Mouse (Mus musculus): ENCODE results near the gene Map4. TPM values are rescaled to one million over a fixed set of nuclear protein-coding genes. Genes with fewer than 3 reads are reported as not detected.

Gene Map4
- polyA plus RNA-seq, 1 experiment from 2014 or later = 77.6 TPM

DNA sequence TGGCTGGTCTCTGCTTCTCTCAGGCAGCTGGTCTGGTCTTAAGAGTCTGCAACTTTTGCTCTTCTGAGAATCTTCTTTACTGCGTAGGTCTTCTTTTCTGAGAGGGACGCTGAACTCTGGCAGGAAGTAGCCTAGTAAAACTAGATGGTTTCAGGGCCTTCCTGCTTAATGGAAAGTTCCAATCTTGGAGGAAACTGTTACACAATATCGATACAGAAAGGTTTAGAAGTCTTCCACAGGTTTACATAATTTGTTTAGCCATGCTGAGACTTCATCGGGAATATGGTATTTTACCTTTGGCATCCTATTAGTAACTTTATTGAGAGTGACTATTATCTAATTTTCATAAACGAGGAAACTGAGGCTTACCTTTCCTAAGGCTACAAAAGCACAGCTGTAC, 1.2 kb upstream of the Map4 start:
- no peak for ATAC-seq (replicated peaks; ENCODE audit: insufficient number of reproducible peaks, insufficient read depth, low FRiP score, low read depth)
- H3K9me3 ChIP-seq (replicated peaks) = no peaks in the 10 kb centered on the region
- H3K27me3 ChIP-seq = no peaks in the 10 kb centered on the region
- H3K36me3 ChIP-seq = no peaks in the 10 kb centered on the region
- H3K4me3 ChIP-seq = no peak overlapping the region
- no peak overlapping the region for H3K4me2 ChIP-seq
- peaks cover 20% of the 10 kb centered on the region for H3K4me1 ChIP-seq (replicated peaks)
- WGBS = 87% methylated on average over 5 of the region's 5 CpGs
- no peak overlapping the region for H3K9ac ChIP-seq
- H3K27ac ChIP-seq = no peak overlapping the region

DNA sequence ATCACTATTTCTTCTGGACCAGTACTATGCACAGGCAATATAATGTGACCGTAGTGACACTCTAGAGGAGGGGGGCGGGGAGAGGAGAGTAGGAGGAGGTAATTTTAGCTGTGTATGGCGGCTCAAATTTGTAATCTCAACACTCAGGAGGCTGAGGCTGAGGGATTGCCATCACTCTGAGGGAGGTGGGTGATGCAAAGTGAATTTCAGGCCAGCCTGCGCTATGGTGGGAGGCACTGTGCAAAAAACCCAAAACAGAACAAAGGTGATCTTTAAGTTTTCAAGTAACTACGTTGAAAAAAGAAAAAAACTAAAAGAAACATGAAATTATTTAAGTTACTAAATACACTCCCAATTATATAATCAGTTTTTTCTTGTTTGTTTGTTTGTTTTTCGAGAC, 508 bp upstream of the Map4 start:
- 59% methylated on average over 6 of the region's 6 CpGs for WGBS
- no peak for ATAC-seq (replicated peaks; ENCODE audit: insufficient number of reproducible peaks, insufficient read depth, low FRiP score, low read depth)
- peak overlapping the region; percentile 77 for H3K4me3 ChIP-seq

DNA sequence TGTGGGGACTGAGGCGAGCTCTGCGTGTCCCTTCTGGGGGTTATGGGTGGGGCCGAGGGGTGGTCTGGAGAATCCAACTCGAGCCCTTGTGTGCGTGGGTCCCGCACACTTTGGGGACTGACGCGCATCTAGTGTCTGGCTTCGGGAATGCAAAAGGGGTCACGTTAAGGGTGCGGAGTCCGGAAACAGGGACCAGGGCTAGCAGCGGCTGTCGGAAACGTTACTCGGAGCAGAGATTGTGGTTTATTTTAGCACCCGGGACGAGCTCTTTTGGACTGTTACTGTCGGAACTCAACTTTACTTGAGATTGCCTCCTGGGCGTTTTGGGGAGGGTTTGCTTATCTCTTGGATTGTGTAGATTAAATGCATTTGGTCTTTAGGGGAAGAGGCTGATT, 1.1 kb downstream of the Map4 start:
- Histone ChIP-seq H3K27me3 (no peaks in the 10 kb centered on the region), H3K4me3 (peak overlapping the region; percentile 77), H3K9me3 (replicated peaks) (no peaks in the 10 kb centered on the region), H3K9ac (peak overlapping the region; percentile 93), H3K4me2 (peak overlapping the region; percentile 77), H3K27ac (peak overlapping the region; percentile 99), H3K4me1 (replicated peaks) (peaks cover 20% of the 10 kb centered on the region), H3K36me3 (no peaks in the 10 kb centered on the region)
- ATAC-seq (replicated peaks; ENCODE audit: insufficient number of reproducible peaks, insufficient read depth, low FRiP score, low read depth) = no peak
- WGBS = under 1% methylated on average over 20 of the region's 20 CpGs

More for the DNA sequence above, 508 bp upstream of the Map4 start:
- no peaks in the 10 kb centered on the region for H3K9me3 ChIP-seq (replicated peaks)
- H3K4me2 ChIP-seq = peak overlapping the region; percentile 77
- no peaks in the 10 kb centered on the region for H3K27me3 ChIP-seq
- H3K27ac ChIP-seq = peak overlapping the region; percentile 99
- H3K36me3 ChIP-seq = no peaks in the 10 kb centered on the region
- peak overlapping the region; percentile 93; the same call in 1 of the 2 replicates for H3K9ac ChIP-seq
- H3K4me1 ChIP-seq (replicated peaks) = peaks cover 20% of the 10 kb centered on the region

DNA sequence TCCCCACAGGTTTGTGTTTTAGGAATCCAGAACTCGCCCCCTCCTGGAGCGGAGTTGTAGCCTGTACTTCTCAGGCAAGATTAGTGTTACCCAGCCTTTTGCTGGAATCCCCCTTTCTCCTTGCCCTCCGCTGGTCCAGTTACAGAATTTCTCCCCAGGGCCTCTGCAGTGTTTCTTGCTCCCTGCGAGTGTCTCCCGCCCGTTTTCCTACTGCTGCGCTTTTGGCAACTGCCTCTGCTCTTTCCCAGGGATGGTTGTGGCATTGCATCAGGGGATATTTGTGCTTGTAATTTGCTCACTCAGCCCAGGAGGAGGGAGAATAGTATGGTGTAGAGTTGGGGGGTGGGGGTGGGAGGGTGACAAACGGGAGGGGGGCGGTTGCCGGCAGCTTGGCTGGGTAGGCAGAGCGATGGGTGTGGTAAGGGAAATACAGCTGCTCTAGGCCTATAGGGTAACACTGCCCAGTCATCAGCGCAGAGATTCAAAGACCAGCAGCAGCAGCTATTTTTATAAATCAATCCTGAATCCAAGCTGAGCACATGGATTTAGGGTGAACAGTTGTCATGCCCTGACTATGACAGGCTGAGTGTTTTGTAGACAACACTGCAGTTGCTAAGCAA, 1.6 kb downstream of the Map4 start:
- peak overlapping the region; percentile 77 for H3K4me2 ChIP-seq
- no peaks in the 10 kb centered on the region for H3K36me3 ChIP-seq
- H3K27me3 ChIP-seq = no peaks in the 10 kb centered on the region
- H3K9me3 ChIP-seq (replicated peaks) = no peaks in the 10 kb centered on the region
- peak overlapping the region; percentile 93 for H3K9ac ChIP-seq
- H3K4me3 ChIP-seq = peak overlapping the region; percentile 77
- WGBS = under 1% methylated on average over 12 of the region's 12 CpGs
- ATAC-seq (replicated peaks; ENCODE audit: insufficient number of reproducible peaks, insufficient read depth, low FRiP score, low read depth) = peak; percentile 8
- H3K4me1 ChIP-seq (replicated peaks) = peaks cover 20% of the 10 kb centered on the region
- peak overlapping the region; percentile 99 for H3K27ac ChIP-seq

DNA sequence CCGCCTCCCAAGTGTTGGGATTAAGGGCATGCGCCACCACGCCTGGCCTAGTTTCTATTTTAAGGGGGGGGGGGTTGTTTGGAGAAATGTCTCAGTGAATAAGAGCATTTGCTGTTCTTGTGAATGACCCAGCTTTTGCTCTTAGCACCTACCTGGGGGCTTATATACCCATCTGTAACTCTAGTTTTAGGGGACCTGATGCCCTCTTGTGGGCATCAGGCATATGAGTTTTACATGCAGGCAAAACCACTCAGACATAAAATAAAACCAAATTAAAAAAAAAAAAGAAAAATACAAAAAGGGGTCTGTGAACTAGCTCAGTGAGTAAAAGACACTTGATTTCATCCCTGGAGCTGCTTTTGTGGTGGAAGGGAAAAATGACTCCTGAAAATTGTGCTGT, 8.1 kb downstream of the Map4 start:
- H3K4me3 ChIP-seq = no peak overlapping the region
- no peaks in the 10 kb centered on the region for H3K9me3 ChIP-seq (replicated peaks)
- H3K9ac ChIP-seq = no peak overlapping the region
- ATAC-seq (replicated peaks; ENCODE audit: insufficient number of reproducible peaks, insufficient read depth, low FRiP score, low read depth) = no peak
- no peak overlapping the region for H3K4me2 ChIP-seq
- H3K27ac ChIP-seq = no peak overlapping the region
- no peaks in the 10 kb centered on the region for H3K27me3 ChIP-seq
- H3K36me3 ChIP-seq = no peaks in the 10 kb centered on the region
- peaks cover 15% of the 10 kb centered on the region; the same call in 1 of the 2 replicates for H3K4me1 ChIP-seq (replicated peaks)
- 93% methylated on average over 3 of the region's 3 CpGs for WGBS

DNA sequence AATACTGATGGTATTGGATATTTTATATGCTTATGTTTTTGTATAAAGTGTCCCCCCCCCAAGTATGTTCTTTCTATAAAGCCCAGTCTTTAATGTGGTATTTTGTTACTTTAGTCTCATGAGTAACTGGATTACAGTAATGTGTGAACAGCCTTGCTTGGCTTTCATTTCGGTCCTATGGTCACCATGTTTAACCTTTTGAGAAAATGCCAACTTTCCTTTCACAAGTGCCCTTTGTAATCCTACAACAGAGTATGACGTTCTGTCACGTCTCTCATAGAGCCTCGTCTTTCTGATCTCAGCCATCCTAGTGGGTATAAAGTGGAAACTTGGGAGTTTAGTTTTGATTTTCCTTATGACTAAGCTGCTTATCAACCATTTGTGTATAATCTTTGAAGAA, 11.5 kb downstream of the Map4 start:
- H3K27me3 ChIP-seq = no peaks in the 10 kb centered on the region
- ATAC-seq (replicated peaks; ENCODE audit: insufficient number of reproducible peaks, insufficient read depth, low FRiP score, low read depth) = no peak
- H3K4me2 ChIP-seq = no peak overlapping the region
- WGBS = 63% methylated on average over 4 of the region's 4 CpGs
- no peak overlapping the region for H3K9ac ChIP-seq
- no peak overlapping the region for H3K27ac ChIP-seq
- no peaks in the 10 kb centered on the region for H3K9me3 ChIP-seq (replicated peaks)
- H3K4me3 ChIP-seq = no peak overlapping the region
- H3K36me3 ChIP-seq = no peaks in the 10 kb centered on the region
- H3K4me1 ChIP-seq (replicated peaks) = peaks cover 16% of the 10 kb centered on the region; the same call in 1 of the 2 replicates

DNA sequence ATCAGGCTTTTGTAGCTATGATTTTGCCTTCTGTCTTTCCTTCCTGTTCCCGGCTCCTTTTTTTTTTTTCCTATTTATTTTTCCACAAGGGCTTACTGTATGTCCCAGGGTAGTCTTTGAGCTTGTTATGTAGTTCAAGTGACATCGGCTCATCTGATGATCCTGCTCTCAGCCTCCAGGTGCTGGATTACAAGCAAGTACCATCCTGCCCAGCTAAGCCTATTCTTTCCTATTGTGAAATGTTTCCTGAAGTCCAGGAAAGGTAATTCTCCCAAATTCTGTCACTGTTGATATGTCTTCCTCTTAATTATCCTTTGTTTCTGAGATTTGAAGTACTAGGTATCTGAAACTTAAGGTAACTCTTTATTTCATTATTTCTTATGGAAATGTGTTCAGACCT, 13.5 kb downstream of the Map4 start:
- Histone ChIP-seq H3K4me1 (replicated peaks) (peaks cover 23% of the 10 kb centered on the region), H3K9me3 (replicated peaks) (no peaks in the 10 kb centered on the region), H3K4me3 (no peak overlapping the region), H3K27me3 (no peaks in the 10 kb centered on the region), H3K9ac (no peak overlapping the region), H3K27ac (no peak overlapping the region), H3K36me3 (no peaks in the 10 kb centered on the region), H3K4me2 (no peak overlapping the region)
- 81% methylated on average over 2 of the region's 2 CpGs for WGBS
- no peak for ATAC-seq (replicated peaks; ENCODE audit: insufficient number of reproducible peaks, insufficient read depth, low FRiP score, low read depth)

DNA sequence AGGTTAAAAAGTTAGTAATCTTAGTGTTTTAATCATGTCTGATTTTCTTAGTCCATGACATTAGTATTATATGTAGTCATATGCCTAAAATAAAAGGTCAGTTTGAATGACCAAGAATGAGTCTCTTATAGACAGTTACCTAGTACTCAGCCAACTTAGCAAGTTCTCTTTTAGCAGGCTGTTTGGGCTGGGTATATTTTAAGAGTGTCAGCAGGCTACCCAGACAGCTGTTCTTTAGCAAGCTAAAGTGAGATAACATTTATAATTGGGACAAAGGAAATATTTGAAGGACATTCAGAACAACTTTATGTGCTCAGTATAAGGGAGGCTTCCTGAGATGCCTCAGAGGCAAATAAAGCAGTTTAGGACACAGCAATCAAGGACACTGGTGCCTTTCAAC, 17.3 kb downstream of the Map4 start:
- H3K27me3 ChIP-seq = no peaks in the 10 kb centered on the region
- H3K9ac ChIP-seq = no peak overlapping the region
- H3K9me3 ChIP-seq (replicated peaks) = no peaks in the 10 kb centered on the region; the same call in 1 of the 2 replicates
- H3K4me2 ChIP-seq = 0 out of 2 replicates have a peak overlapping the region, but pooled peaks have one; percentile 1
- H3K36me3 ChIP-seq = no peaks in the 10 kb centered on the region
- ATAC-seq (replicated peaks; ENCODE audit: insufficient number of reproducible peaks, insufficient read depth, low FRiP score, low read depth) = no peak; the same call in 1 of the 2 replicates
- H3K4me3 ChIP-seq = no peak overlapping the region
- peak overlapping the region; percentile 80 for H3K27ac ChIP-seq
- peaks cover 17% of the 10 kb centered on the region for H3K4me1 ChIP-seq (replicated peaks)

DNA sequence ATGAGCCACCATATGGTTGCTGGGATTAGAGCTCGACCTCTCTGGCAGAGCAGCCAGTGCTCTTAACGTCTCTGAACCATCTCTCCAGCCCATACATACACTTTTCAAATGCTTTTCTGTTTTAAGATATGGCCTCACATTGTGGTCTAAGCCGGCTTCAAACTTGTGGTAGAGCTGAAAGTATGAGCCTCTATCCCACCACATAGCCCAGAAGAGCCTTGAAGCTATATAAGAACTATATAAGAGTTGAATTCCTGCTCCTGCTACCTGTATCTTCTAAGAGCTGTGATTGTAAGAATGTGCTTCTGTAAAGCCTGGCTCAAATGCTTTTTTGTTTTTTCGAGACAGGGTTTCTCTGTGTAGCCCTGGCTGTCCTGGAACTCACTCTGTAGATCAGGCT, 18.5 kb downstream of the Map4 start:
- H3K4me2 ChIP-seq = no peak overlapping the region
- no peaks in the 10 kb centered on the region; the same call in 1 of the 2 replicates for H3K9me3 ChIP-seq (replicated peaks)
- 85% methylated on average over 4 of the region's 4 CpGs for WGBS
- peaks cover 17% of the 10 kb centered on the region for H3K4me1 ChIP-seq (replicated peaks)
- no peak overlapping the region for H3K9ac ChIP-seq
- no peak for ATAC-seq (replicated peaks; ENCODE audit: insufficient number of reproducible peaks, insufficient read depth, low FRiP score, low read depth)
- no peaks in the 10 kb centered on the region for H3K27me3 ChIP-seq
- no peaks in the 10 kb centered on the region for H3K36me3 ChIP-seq
- 0 out of 2 replicates have a peak overlapping the region, but pooled peaks have one; percentile 6 for H3K27ac ChIP-seq
- no peak overlapping the region for H3K4me3 ChIP-seq

DNA sequence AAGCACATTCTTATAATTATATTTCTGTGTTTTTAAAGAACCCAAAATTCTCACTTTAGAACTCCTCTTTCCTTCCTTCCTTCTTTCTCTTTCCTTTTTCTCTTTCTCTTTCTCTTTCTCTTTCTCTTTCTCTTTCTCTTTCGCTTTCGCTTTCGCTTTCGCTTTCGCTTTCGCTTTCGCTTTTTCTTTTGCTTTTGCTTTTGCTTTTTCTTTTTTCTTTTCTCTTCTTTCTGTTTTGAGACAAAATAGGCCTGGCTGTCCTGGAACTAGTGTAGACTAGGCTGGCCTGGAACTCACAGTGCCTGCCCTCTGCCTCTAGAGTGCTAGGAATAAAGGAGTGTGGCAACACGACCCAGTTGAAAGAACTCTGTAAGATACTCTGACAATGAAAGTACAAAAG, 22.3 kb downstream of the Map4 start:
- H3K36me3 ChIP-seq = no peaks in the 10 kb centered on the region
- no peak overlapping the region for H3K4me2 ChIP-seq
- H3K9ac ChIP-seq = no peak overlapping the region
- H3K27me3 ChIP-seq = no peaks in the 10 kb centered on the region
- H3K4me3 ChIP-seq = no peak overlapping the region
- no peak overlapping the region for H3K27ac ChIP-seq
- peaks cover 8% of the 10 kb centered on the region; the same call in 1 of the 2 replicates for H3K4me1 ChIP-seq (replicated peaks)
- H3K9me3 ChIP-seq (replicated peaks) = no peaks in the 10 kb centered on the region; the same call in 1 of the 2 replicates
- WGBS = 91% methylated on average over 8 of the region's 8 CpGs
- ATAC-seq (replicated peaks; ENCODE audit: insufficient number of reproducible peaks, insufficient read depth, low FRiP score, low read depth) = no peak

DNA sequence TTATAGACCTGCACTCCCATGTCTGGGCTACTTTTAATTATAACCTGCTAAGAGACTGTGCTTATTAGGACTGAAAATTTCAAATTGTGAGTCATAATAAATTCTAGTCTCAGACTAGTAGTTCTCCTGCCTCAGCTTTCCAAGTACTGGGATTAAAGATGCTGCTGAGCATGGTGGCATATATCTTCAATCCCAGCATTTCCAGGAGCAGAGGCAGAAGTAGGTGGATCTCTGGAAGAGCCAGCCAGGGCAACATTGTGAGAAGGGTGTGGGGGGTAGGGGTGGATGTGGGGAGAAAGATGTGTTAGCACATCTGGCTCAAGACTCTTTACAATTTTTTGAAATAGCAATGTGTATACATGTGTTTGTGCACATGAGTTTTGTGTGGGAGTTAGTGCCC, 23.4 kb downstream of the Map4 start:
- no peaks in the 10 kb centered on the region for H3K36me3 ChIP-seq
- H3K4me1 ChIP-seq (replicated peaks) = 0 out of 2 replicates have a peak, but pooled peaks cover 3% of the 10 kb centered on the region
- H3K27ac ChIP-seq = no peak overlapping the region
- no peak overlapping the region for H3K9ac ChIP-seq
- H3K9me3 ChIP-seq (replicated peaks) = no peaks in the 10 kb centered on the region; the same call in 1 of the 2 replicates
- ATAC-seq (replicated peaks; ENCODE audit: insufficient number of reproducible peaks, insufficient read depth, low FRiP score, low read depth) = no peak
- no peak overlapping the region for H3K4me2 ChIP-seq
- H3K4me3 ChIP-seq = no peak overlapping the region
- no peaks in the 10 kb centered on the region for H3K27me3 ChIP-seq

Data from heart, embryonic 15.5 days (tissue).